Mouse (Mus musculus): ENCODE measurements around the gene Lcn11. TPM values are rescaled to one million over a fixed set of nuclear protein-coding genes. Genes with fewer than 3 reads are reported as not detected.
"Not testable (repeated sequence)": the region's sequence is repeated elsewhere in the genome, so short reads cannot be mapped to it uniquely, and the experiment has no call there.

Lcn11 gene
- total and polyA plus RNA-seq, 3 experiments: not detected

DNA sequence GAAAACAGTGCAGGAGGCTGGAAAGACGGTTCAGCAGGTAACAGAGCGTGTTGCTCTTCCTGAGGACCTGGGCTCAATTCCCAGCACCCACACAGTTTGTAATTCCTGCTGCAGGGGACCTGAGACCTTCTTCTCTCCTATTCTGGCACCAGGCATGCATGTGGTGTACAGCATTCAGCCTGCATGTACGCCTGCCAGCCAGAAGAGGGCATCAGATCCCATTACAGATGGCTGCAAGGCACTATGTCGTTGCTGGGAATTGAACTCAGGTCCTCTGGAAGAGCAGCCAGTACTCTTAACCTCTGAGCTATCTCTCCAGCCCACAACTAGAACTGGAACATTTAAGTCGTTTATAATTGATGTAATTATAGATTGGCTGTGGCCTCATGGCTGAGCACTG, 36.5 kb downstream of the Lcn11 start:
- H3K36me3 ChIP-seq (ENCODE audit: control insufficient read depth in 1 of 2, insufficient read depth in 2 of 2, low read length in 2 of 2): no peaks in the 10 kb centered on the region
- no peaks in the 10 kb centered on the region for H3K9me3 ChIP-seq (replicated peaks; ENCODE audit: insufficient read depth, low read length)
- H3K27me3 ChIP-seq (ENCODE audit: control insufficient read depth in 1 of 2, insufficient read depth in 2 of 2, low read length in 2 of 2): peaks cover 0 to 3% of the 10 kb centered on the region in 2 experiments; a peak in 2 of 4 replicates
- H3K4me3 ChIP-seq (ENCODE audit: control insufficient read depth in 1 of 2, insufficient read depth in 1 of 2, low read depth in 2 of 2, low read length in 2 of 2): no peak overlapping the region
- H3K27ac ChIP-seq (ENCODE audit: control insufficient read depth, low read depth, low read length): no peak overlapping the region
- H3K4me1 ChIP-seq (ENCODE audit: control insufficient read depth in 1 of 2, insufficient read depth in 2 of 2, low read length in 2 of 2): no peaks in the 10 kb centered on the region
- no peak overlapping the region for H3K9ac ChIP-seq (ENCODE audit: control insufficient read depth, low read depth, low read length, poor library complexity, severe bottlenecking)
- TF ChIP-seq ZC3H11A (IDR thresholded peaks at IDR 0.05; ENCODE audit: low read depth, low read length) (no peak), SMC3 (IDR thresholded peaks at IDR 0.05; ENCODE audit: low read depth, low read length) (peak; percentile 21; the same call in 1 of the 2 replicates), CTCF (IDR thresholded peaks at IDR 0.05 in 2 of 3, conservative IDR thresholded peaks at IDR 0.05 in 1 of 3; ENCODE audit: control insufficient read depth in 1 of 3, insufficient read depth in 1 of 3, low read depth in 2 of 3, low read length in 3 of 3, poor library complexity in 1 of 3, severe bottlenecking in 1 of 3) (peak; percentile 40 to 50 (median 50)), RAD21 (IDR thresholded peaks at IDR 0.05; ENCODE audit: low read depth, low read length) (peak; percentile 4), NELFE (IDR thresholded peaks at IDR 0.05; ENCODE audit: low read depth, low read length) (no peak), GATA1 (IDR thresholded peaks at IDR 0.05; ENCODE audit: low read depth, low read length) (no peak), POLR2AphosphoS2 (IDR thresholded peaks at IDR 0.05; ENCODE audit: low read length) (no peak), HCFC1 (IDR thresholded peaks at IDR 0.05; ENCODE audit: low read depth, low read length) (no peak), USF2 (IDR thresholded peaks at IDR 0.05; ENCODE audit: borderline replicate concordance in 1 of 2, insufficient read depth in 1 of 2, low read depth in 1 of 2, low read length in 2 of 2) (no peak), TAL1 (IDR thresholded peaks at IDR 0.05; ENCODE audit: low read length) (no peak)
- peak; percentile 18 for DNase-seq (ENCODE audit: low read depth, low spot score)
- H3K79me2 ChIP-seq (ENCODE audit: control insufficient read depth, insufficient read depth, low read length, poor library complexity): no peaks in the 10 kb centered on the region

DNA sequence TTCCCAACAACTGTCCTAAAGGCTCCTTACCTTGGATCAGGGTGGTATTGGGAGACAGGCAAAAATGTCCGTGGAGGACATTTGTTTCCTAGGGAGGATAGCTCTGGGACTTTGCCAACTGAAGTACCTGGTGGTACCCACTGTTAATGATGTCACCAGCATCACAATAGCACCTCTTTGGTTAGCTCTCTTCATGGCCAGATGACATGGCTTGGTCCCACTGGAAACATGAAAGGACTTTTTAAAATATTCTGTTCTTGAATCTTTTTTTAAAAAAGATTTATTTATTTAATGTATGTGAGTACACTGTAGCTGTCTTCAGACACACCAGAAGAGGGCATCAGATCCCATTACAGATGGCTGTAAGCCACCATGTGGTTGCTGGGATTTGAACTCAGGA, 38.9 kb downstream of the Lcn11 start, which contains the start of gene Glt6d1:
TSS of gene Glt6d1 (minus strand) at position 101 of the 400 bp plus-strand sequence.
- not testable (repeated sequence) for H3K36me3 ChIP-seq (ENCODE audit: control insufficient read depth in 1 of 2, insufficient read depth in 2 of 2, low read length in 2 of 2); H3K4me3 ChIP-seq (ENCODE audit: control insufficient read depth in 1 of 2, insufficient read depth in 1 of 2, low read depth in 2 of 2, low read length in 2 of 2); H3K27me3 ChIP-seq (ENCODE audit: control insufficient read depth in 1 of 2, insufficient read depth in 2 of 2, low read length in 2 of 2); H3K27ac ChIP-seq (ENCODE audit: control insufficient read depth, low read depth, low read length); H3K4me1 ChIP-seq (ENCODE audit: control insufficient read depth in 1 of 2, insufficient read depth in 2 of 2, low read length in 2 of 2); DNase-seq (ENCODE audit: low read depth, low spot score); H3K9me3 ChIP-seq (replicated peaks; ENCODE audit: insufficient read depth, low read length); H3K9ac ChIP-seq (ENCODE audit: control insufficient read depth, low read depth, low read length, poor library complexity, severe bottlenecking); H3K79me2 ChIP-seq (ENCODE audit: control insufficient read depth, insufficient read depth, low read length, poor library complexity)

DNA sequence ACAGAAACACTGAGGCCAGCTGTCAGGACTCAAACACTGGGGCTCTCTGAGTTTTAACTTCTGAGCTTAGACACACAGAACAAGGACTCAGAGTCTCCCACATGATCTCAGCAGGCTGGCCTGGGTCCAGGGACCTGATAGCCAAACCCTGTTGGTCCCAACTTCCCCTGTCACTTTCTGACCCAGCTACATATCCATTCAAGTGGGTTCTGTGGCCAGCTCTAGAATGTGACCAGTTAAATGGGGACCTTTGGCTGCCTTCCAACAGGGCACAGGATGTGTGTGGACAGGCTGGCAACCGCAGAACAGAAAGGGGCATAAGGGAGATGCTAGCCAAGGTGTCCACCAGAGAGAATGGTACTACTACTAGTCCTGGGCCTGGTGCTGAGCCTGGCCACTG, 46.0 kb downstream of the Lcn11 start, which contains the start of gene Lcn9:
TSS of gene Lcn9 (plus strand) at position 348 of the 400 bp plus-strand sequence.
- no peak within 1 kb of the TSS for H3K27ac ChIP-seq (ENCODE audit: control insufficient read depth, low read depth, low read length)
- H3K79me2 ChIP-seq (ENCODE audit: control insufficient read depth, insufficient read depth, low read length, poor library complexity): no peaks in the 10 kb centered on the region
- H3K4me1 ChIP-seq (ENCODE audit: control insufficient read depth in 1 of 2, insufficient read depth in 2 of 2, low read length in 2 of 2): no peaks in the 10 kb centered on the region
- H3K9ac ChIP-seq (ENCODE audit: control insufficient read depth, low read depth, low read length, poor library complexity, severe bottlenecking): no peak within 1 kb of the TSS
- H3K4me3 ChIP-seq (ENCODE audit: control insufficient read depth in 1 of 2, insufficient read depth in 1 of 2, low read depth in 2 of 2, low read length in 2 of 2): no peak within 1 kb of the TSS
- peaks cover 0 to 3% of the 10 kb centered on the region in 2 experiments; a peak in 2 of 4 replicates for H3K27me3 ChIP-seq (ENCODE audit: control insufficient read depth in 1 of 2, insufficient read depth in 2 of 2, low read length in 2 of 2)
- TF ChIP-seq POLR2AphosphoS2 (IDR thresholded peaks at IDR 0.05; ENCODE audit: low read length): no peak
- TF ChIP-seq KAT2A (conservative IDR thresholded peaks at IDR 0.05; ENCODE audit: low read depth, low read length): no peak
- no peak for TF ChIP-seq NELFE (IDR thresholded peaks at IDR 0.05; ENCODE audit: low read depth, low read length)
- no peak for TF ChIP-seq TCF12 (IDR thresholded peaks at IDR 0.05; ENCODE audit: low read depth, low read length)
- TF ChIP-seq ZC3H11A (IDR thresholded peaks at IDR 0.05; ENCODE audit: low read depth, low read length): no peak
- TF ChIP-seq CHD1 (IDR thresholded peaks at IDR 0.05; ENCODE audit: low read depth, low read length): no peak
- no peaks in the 10 kb centered on the region for H3K9me3 ChIP-seq (replicated peaks; ENCODE audit: insufficient read depth, low read length)
- no peaks in the 10 kb centered on the region for H3K36me3 ChIP-seq (ENCODE audit: control insufficient read depth in 1 of 2, insufficient read depth in 2 of 2, low read length in 2 of 2)
- DNase-seq (ENCODE audit: low read depth, low spot score): no peak

All from MEL (cell line).